Mouse (Mus musculus): ENCODE measurements around the gene 4930564D02Rik. TPM values are rescaled to one million over a fixed set of nuclear protein-coding genes. Genes with fewer than 3 reads are reported as not detected.
A peak's percentile ranks its signal among the peaks of the same experiment; 100 is the strongest.

Gene 4930564D02Rik
- total RNA-seq (2021) (not detected), polyA plus RNA-seq (2012; rRNA removed) (not detected in 2 replicates)
- long read RNA-seq: 0 reads

DNA sequence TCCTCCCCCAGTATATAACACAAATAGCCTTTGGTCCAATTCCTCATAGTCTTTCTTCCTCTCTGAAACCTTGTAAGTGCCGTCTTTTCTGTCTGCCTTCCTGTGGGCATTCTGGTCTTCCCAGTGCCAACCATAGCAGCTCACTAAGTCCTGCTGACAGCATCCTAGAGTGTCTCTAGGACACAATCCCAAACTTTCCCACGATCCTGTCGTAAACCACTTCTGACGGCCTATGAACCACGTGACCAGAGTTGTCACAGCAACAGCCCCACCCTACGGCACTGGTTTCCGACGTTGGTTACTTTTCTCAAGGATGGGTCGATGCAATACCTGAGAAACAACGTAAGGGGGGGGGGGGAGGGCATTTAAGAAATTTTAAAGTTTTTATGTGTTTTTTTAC is at the start of gene 4930564D02Rik:
Gene 4930564D02Rik (plus strand): TSS at position 301 of the 400 bp plus-strand sequence.
- Histone ChIP-seq H3K9ac (ENCODE audit: low read depth, low read length) (no peak within 1 kb of the TSS), H3K4me3 (no peak within 1 kb of the TSS), H3K79me2 (replicated peaks; ENCODE audit: control insufficient read depth, insufficient read depth, low read length) (no peaks in the 10 kb centered on the region), H3K27me3 (ENCODE audit: control insufficient read depth, insufficient read depth, low read length) (no peaks in the 10 kb centered on the region), H3K4me1 (ENCODE audit: control insufficient read depth, insufficient read depth, low read length) (no peaks in the 10 kb centered on the region), H3K36me3 (ENCODE audit: control insufficient read depth, insufficient read depth, low read length) (no peaks in the 10 kb centered on the region), H3K27ac (no peak within 1 kb of the TSS)
- no peak for TF ChIP-seq POLR2A (IDR thresholded peaks at IDR 0.05; ENCODE audit: insufficient read depth, low read depth, low read length)
- no peak for TF ChIP-seq EP300 (IDR thresholded peaks at IDR 0.05; ENCODE audit: insufficient read depth, low read depth, low read length)
- no peak for TF ChIP-seq CTCF (IDR thresholded peaks at IDR 0.05)
- DNase-seq: no peak
- intact Hi-C loops (cut with DNase I): no loop called here
- WGBS: 73% methylated on average over 10 of the region's 10 CpGs

GRCm38 (mm10) chr3:105017314-105017713 is 49.3 kb upstream of the 4930564D02Rik start:
- H3K36me3 ChIP-seq (ENCODE audit: control insufficient read depth, insufficient read depth, low read length): peaks cover 29% of the 10 kb centered on the region
- peak overlapping the region; percentile 36; the same call in 1 of the 2 replicates for H3K9ac ChIP-seq (ENCODE audit: low read depth, low read length)
- H3K4me1 ChIP-seq (ENCODE audit: control insufficient read depth, insufficient read depth, low read length): peaks cover 39% of the 10 kb centered on the region
- DNase-seq: peak in 1 of 2 experiments; percentile 28
- H3K4me3 ChIP-seq: peak overlapping the region; percentile 9; the same call in 1 of the 2 replicates
- peaks cover 2% of the 10 kb centered on the region; the same call in 1 of the 2 replicates for H3K79me2 ChIP-seq (replicated peaks; ENCODE audit: control insufficient read depth, insufficient read depth, low read length)
- intact Hi-C loops (cut with DNase I): no loop called here
- H3K27me3 ChIP-seq (ENCODE audit: control insufficient read depth, insufficient read depth, low read length): no peaks in the 10 kb centered on the region
- peak overlapping the region; percentile 88 for H3K27ac ChIP-seq
- TF ChIP-seq POLR2A (IDR thresholded peaks at IDR 0.05; ENCODE audit: insufficient read depth, low read depth, low read length) (no peak), EP300 (IDR thresholded peaks at IDR 0.05; ENCODE audit: insufficient read depth, low read depth, low read length) (no peak), CTCF (IDR thresholded peaks at IDR 0.05) (no peak)
- 26% methylated on average over 8 of the region's 8 CpGs for WGBS

DNA sequence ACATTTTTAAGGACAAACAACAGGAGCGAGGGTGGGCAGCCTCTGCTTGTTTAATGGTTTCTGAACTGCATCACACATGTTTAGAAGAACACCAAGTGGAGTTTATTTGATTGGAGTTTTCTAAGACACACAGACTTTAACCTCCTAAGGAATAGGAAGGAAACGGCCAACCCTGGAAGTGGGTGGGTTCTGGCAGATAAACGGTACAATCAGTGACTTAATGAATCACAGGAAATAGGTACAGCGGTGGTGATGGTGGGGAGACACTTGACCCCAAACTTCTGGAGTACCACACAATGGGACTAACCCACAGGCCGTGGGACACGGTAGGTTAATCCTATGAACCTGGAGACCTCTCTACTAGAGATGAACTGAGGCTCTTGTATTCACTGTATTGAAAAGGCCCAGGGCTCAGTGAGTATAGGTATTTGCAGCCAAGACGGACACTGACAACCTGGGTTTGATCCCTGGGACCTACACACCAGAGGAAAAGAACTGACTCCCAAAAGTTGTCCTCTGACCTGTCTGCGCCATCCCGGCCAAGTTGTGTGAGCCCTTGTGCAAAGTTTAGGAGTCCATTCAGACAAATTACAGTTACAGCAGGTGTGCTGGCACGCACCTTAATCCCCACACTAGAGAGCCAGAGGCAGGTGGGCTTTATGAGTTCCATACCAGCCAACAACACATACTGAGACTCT is 48.4 kb upstream of the 4930564D02Rik start:
- Histone ChIP-seq H3K27ac (peak overlapping the region; percentile 88), H3K36me3 (ENCODE audit: control insufficient read depth, insufficient read depth, low read length) (peaks cover 28% of the 10 kb centered on the region), H3K4me1 (ENCODE audit: control insufficient read depth, insufficient read depth, low read length) (peaks cover 42% of the 10 kb centered on the region), H3K79me2 (replicated peaks; ENCODE audit: control insufficient read depth, insufficient read depth, low read length) (peaks cover 2% of the 10 kb centered on the region; the same call in 1 of the 2 replicates), H3K9ac (ENCODE audit: low read depth, low read length) (no peak overlapping the region), H3K27me3 (ENCODE audit: control insufficient read depth, insufficient read depth, low read length) (no peaks in the 10 kb centered on the region), H3K4me3 (no peak overlapping the region)
- WGBS: 51% methylated on average over 10 of the region's 10 CpGs
- intact Hi-C loops (cut with DNase I): no loop called here
- peak in 1 of 2 experiments; percentile 50 for DNase-seq
- TF ChIP-seq EP300 (IDR thresholded peaks at IDR 0.05; ENCODE audit: insufficient read depth, low read depth, low read length) (no peak), POLR2A (IDR thresholded peaks at IDR 0.05; ENCODE audit: insufficient read depth, low read depth, low read length) (peak; percentile 65; the same call in 1 of the 2 replicates)

- Histone ChIP-seq H3K27me3 (ENCODE audit: control insufficient read depth, insufficient read depth, low read length) (no peaks in the 10 kb centered on the region), H3K79me2 (replicated peaks; ENCODE audit: control insufficient read depth, insufficient read depth, low read length) (peaks cover 2% of the 10 kb centered on the region; the same call in 1 of the 2 replicates), H3K4me3 (no peak overlapping the region), H3K36me3 (ENCODE audit: control insufficient read depth, insufficient read depth, low read length) (peaks cover 27% of the 10 kb centered on the region), H3K9ac (ENCODE audit: low read depth, low read length) (no peak overlapping the region), H3K27ac (peak overlapping the region; percentile 88), H3K4me1 (ENCODE audit: control insufficient read depth, insufficient read depth, low read length) (peaks cover 46% of the 10 kb centered on the region)
- 50% methylated on average over 6 of the region's 6 CpGs for WGBS
- DNase-seq: peak in 1 of 2 experiments; percentile 30
- intact Hi-C loops (cut with DNase I): no loop called here
- TF ChIP-seq POLR2A (IDR thresholded peaks at IDR 0.05; ENCODE audit: insufficient read depth, low read depth, low read length) (no peak), EP300 (IDR thresholded peaks at IDR 0.05; ENCODE audit: insufficient read depth, low read depth, low read length) (no peak), CTCF (IDR thresholded peaks at IDR 0.05) (no peak)
Measured at GRCm38 (mm10) chr3:105018783-105019105, 47.9 kb upstream of the 4930564D02Rik start.

DNA sequence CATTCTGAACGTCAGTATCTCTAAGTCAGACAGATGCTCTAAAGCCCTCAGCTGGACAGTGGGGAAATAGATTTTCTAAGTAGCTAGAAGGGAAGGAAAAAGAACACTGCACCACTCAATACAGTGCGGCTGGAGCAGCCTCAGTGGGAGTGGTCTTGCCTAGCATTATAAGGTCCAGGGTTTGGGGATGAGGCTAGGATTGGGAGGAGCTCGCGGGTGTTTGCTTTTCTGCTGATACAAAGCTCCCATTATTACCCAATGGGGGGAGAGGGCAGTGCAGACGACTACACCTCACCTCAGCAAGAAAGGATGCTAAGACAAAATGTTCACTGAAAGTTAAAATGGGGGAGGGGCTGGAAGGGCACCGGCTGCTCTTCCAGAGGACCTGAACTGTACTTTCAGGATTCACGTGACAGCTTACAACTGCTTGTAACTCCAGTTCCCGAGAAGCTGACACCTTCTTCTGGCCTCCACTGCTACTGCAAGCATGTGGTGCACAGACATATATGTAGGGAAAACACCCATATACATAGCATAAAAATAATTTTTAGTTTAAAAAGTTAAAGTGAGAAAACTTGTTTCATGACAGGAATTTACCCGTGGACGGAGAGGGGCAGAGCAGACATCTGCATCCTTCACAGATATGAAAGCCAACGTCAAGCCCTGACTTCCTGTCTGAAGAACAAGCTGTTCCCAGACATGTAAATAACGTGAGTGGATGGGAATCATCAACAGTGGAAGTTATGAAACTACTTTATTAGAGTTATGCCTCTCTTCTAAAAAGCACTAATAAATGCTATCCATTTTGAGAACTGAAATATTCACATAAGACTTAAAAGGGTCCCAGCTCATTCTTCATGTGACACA is 46.6 kb upstream of the 4930564D02Rik start:
- peak; percentile 66 to 67 for DNase-seq
- Histone ChIP-seq H3K79me2 (replicated peaks; ENCODE audit: control insufficient read depth, insufficient read depth, low read length) (peaks cover 2% of the 10 kb centered on the region; the same call in 1 of the 2 replicates), H3K4me1 (ENCODE audit: control insufficient read depth, insufficient read depth, low read length) (peaks cover 47% of the 10 kb centered on the region), H3K36me3 (ENCODE audit: control insufficient read depth, insufficient read depth, low read length) (peaks cover 31% of the 10 kb centered on the region), H3K27me3 (ENCODE audit: control insufficient read depth, insufficient read depth, low read length) (no peaks in the 10 kb centered on the region), H3K9ac (ENCODE audit: low read depth, low read length) (peak overlapping the region; percentile 3; the same call in 1 of the 2 replicates), H3K27ac (peak overlapping the region; percentile 88), H3K4me3 (no peak overlapping the region)
- 22% methylated on average over 12 of the region's 12 CpGs for WGBS
- intact Hi-C loops (cut with DNase I): loop anchor here (1.0 kb wide), 1 partner anchor 31 kb away; no protein-coding TSS in a partner anchor
- TF ChIP-seq POLR2A (IDR thresholded peaks at IDR 0.05; ENCODE audit: insufficient read depth, low read depth, low read length) (peak; percentile 51; the same call in 1 of the 2 replicates), CTCF (IDR thresholded peaks at IDR 0.05) (no peak), EP300 (IDR thresholded peaks at IDR 0.05; ENCODE audit: insufficient read depth, low read depth, low read length) (peak; percentile 98)
